Mouse (Mus musculus): ENCODE results near the gene Chd5.

The Chd5 gene

DNA sequence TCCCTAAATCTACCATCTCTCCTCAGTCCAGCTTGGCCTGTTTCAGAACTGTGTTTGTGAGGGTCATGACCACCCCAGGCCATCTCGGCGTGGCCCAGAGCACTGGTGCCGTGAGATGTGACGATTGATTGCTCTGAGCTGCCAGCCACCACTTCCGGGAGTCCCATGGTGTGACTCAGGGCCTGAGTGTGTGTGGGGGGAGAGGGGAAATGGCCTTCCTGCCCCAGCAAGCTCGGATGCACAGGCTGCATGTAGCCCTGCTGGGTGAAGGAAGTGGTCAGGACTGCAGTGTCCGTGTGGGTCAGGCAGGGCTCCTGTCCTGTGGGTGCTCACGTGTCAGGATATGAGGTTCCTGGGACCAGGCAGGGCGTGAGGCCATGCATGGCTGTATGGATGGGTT lies 23.7 kb downstream of the Chd5 start:
- ChIA-PET POLR2A (interaction anchor here in 2 of 4 experiments (0.7 to 5.0 kb wide), 10 partner anchors 9 to 62 kb away, joined by 3 to 32 read pairs (median 5); partner anchors contain the start of genes Chd5 (in 1 of the 2) and Rpl22 (in 1 of the 2)), CTCF (interaction anchor here in 3 of 4 experiments (0.8 to 1.5 kb wide), 4 partner anchors 23 to 224 kb away, joined by 3 to 5 read pairs (median 4); no protein-coding TSS in a partner anchor)

DNA sequence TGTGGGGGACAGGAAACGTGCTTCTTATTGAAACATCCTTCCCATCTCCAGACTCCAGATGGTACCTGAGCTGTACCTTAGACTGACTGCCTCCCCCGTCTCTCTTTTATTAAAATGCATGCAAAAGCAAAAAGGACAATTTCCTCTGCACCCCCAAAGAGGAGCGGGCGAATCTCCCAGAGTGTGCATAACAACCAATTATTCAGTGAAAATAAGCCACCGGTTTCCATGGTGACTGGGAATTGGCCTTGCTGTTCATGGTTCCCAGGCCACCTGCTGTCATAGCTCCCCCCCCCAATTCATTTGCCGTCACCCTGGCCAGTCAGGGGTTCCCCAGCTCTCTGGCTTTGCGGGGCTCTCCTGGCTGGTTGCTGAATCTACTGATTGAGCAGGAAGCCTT lies 26.8 kb downstream of the Chd5 start:
- POLR2A ChIA-PET: interaction anchor here in 3 of 4 experiments (0.7 to 2.6 kb wide), 5 partner anchors 10 to 77 kb away, joined by 3 to 12 read pairs (median 3); no protein-coding TSS in a partner anchor
- CTCF ChIA-PET: no interaction called here

DNA sequence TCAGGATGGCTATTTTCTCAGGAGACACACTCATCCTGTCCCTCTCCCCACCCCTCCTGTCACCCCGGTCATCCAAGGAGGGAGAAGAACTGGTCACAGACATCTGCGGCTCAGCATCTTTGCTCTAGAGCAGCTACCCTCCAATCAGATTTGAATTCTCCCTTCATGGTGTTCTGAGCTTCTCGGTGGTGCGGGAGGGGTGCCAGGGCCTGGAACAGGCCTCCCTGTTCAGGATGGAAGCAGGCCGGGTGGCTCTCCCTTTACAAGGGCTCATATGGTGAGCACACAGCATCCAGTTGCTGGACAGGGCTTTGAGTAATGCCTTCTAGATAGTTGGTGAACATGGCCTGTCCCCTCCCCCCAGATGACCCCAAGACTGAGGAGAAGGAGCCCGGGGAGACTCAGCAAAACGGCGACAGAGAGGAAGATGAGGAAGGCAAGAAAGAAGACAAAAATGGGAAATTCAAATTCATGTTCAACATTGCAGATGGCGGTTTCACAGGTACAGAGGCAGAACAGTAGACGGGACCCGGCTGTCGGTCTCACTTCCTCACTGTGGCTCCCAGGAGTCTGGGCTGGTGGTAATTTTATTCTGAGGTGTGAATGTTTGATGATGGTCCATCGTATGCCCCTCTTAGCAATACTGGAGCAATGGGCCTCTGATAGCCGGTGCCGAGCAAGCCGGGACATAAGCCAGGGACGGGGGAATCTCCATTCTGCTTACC lies 44.2 kb downstream of the Chd5 start:
- POLR2A ChIA-PET: interaction anchor here in 1 of 4 experiments (0.5 to 1.2 kb wide), 2 partner anchors 22 to 82 kb away, joined by 3 read pairs; no protein-coding TSS in a partner anchor
- CTCF ChIA-PET: interaction anchor here in 1 of 4 experiments (1.0 kb wide), 1 partner anchor 52 kb away, joined by 3 read pairs; no protein-coding TSS in a partner anchor

DNA sequence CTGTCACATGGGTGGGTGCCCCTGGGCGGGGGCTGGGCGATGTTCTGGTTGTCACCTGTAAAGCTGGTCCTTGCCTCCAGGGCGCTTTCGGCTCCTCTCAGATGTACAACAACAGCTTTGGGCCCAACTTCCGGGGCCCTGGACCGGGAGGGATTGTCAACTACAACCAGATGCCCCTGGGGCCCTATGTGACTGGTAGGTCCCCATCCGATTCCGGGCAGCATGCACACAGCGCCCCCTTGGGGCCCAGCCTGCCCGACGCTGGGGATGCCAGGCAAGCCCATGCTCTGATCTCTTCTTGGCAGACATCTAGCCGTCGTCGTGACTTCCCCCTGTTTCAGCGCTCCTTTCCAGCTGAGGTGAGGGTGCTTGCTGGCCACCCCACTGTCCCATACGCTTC lies 47.2 kb downstream of the Chd5 start:
- ChIA-PET POLR2A (interaction anchor here in 2 of 4 experiments (1.0 to 3.0 kb wide), 4 partner anchors 15 to 47 kb away, joined by 3 to 7 read pairs (median 3); partner anchors contain the start of gene Chd5 (in 1 of the 2)), CTCF (interaction anchor here (0.6 to 3.6 kb wide), 26 partner anchors 8 to 232 kb away, joined by 3 to 20 read pairs (median 4); partner anchors contain the start of genes Rnf207 (in 2 of the 4) and Acot7 (in 1 of the 4))

DNA sequence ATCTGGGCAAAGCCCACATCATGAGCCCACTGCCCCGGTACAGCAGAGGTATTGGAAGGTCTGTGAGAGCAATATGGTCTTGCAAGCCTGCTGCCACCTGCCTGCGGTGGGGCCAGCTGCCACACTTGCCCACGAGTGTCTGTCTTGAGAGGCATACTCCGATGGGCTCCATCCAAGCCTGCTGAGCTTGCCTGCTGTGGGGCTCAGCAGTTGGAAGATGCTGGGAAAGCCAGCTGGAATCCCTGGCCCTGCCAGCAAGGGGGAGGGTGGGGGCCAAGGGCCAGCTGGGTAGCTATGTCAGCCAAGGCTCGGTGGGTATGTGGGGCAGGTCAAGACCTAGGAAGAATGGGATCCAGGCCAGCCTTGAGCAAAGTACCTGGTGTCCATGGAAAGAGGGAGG lies 53.7 kb downstream of the Chd5 start:
- ChIA-PET CTCF (interaction anchor here (0.6 to 2.9 kb wide), 7 partner anchors 8 to 1429 kb away, joined by 3 to 13 read pairs (median 4); no protein-coding TSS in a partner anchor), POLR2A (interaction anchor here in 3 of 4 experiments (1.1 to 1.9 kb wide), 4 partner anchors 16 to 48 kb away, joined by 3 to 6 read pairs (median 3); no protein-coding TSS in a partner anchor)

DNA sequence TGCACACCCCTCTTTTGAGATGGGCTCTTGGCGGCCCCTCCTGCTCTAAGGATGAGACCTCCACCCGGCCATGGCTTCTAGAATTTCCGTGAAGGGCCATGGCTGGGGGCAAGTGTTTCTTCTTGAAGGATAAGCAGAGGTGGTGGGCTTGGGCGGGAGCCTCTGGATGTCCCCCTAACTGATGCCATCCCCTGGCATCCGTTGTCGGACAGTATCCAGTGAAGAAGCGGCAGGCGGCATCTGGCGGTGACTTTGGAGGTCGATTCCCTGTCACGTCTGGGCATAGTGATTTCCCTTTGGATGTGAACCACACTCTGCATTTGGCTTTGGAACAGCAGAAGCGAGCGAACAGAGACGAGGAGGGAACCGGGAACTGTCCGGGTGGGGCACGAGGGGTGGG lies 54.2 kb downstream of the Chd5 start:
- ChIA-PET POLR2A (interaction anchor here in 3 of 4 experiments (1.0 to 2.0 kb wide), 7 partner anchors 12 to 52 kb away, joined by 3 to 5 read pairs (median 3); no protein-coding TSS in a partner anchor), CTCF (interaction anchor here in 2 of 4 experiments (1.0 to 2.9 kb wide), 6 partner anchors 7 to 49 kb away, joined by 3 to 9 read pairs (median 5); no protein-coding TSS in a partner anchor)

DNA sequence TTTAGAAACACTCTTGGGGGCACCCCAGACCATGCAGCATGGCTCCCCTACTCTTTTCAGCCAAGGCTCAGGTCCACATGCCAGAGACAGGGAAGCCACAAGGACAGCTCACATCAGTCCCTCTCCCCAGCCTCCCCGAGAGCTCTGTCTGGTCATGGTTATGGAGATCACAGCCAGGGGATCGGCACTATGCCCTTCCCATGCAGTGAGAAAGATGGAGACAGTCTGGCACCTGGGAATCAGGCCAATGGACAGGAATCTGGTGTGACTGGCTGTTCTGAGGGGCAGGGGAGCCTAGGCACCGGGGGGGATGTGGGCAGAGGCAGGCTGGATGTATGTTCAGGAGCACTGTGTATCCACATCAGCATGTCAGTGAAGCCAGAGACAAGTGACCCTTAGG lies 60.5 kb downstream of the Chd5 start:
- CTCF ChIA-PET: interaction anchor here in 1 of 4 experiments (1.0 kb wide), 1 partner anchor 80 kb away, joined by 3 read pairs; the partner anchor contains the start of gene Rnf207
- POLR2A ChIA-PET: no interaction called here

DNA sequence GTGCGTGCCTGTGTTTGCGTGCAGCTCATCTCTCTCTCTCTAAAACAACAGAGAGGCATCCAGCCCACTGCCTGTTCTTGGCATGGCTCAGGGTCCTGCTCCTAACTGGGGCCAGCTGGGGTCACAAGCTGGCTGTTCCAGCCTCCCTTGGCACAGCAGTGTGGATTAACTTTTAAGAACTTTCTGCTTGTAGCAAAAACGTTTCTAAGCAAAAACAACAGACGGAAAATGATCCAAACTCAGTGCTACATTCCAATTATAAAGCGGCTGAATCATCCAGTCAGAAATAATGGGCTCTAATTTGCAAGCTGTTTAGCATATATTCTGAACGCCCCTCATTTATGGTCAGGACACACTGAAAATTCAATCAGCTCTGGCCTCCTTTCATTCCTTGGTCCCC lies 66.7 kb downstream of the Chd5 start:
- POLR2A ChIA-PET: interaction anchor here in 3 of 4 experiments (0.6 to 1.4 kb wide), 6 partner anchors 10 to 74 kb away, joined by 3 to 6 read pairs (median 3); no protein-coding TSS in a partner anchor
- CTCF ChIA-PET: interaction anchor here in 3 of 4 experiments (0.6 to 1.7 kb wide), 6 partner anchors 10 to 260 kb away, joined by 3 to 5 read pairs (median 4); no protein-coding TSS in a partner anchor

DNA sequence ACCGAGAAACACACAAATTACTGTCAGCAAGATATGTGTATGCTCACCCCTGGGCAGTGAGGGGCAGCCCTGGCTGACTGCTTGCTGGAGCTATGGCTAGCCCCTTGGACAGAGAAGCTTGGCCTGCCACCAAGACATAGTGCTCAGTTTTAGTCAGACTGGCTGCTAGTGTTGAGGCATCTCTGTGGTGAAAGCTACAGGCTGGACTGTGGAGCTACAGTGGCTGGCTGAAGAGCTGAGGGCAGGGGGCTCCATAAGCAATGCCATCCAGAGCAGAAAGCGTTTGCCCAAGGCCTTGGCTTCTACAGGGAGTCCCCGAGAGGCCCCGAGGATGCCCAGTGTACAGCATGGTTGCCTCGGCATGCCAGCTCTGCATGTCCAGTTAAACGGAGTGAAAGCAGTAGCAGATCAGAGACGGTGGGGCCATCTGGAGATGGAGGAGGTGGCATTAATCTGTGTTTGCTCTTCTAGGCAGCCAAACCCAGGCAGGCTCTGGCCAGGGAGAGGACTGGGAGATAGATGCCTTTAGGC lies 67.3 kb downstream of the Chd5 start:
- POLR2A ChIA-PET: interaction anchor here in 3 of 4 experiments (0.6 to 1.4 kb wide), 6 partner anchors 11 to 75 kb away, joined by 3 to 6 read pairs (median 3); no protein-coding TSS in a partner anchor
- CTCF ChIA-PET: interaction anchor here in 3 of 4 experiments (0.5 to 1.7 kb wide), 6 partner anchors 20 to 267 kb away, joined by 3 to 5 read pairs (median 4); no protein-coding TSS in a partner anchor

DNA sequence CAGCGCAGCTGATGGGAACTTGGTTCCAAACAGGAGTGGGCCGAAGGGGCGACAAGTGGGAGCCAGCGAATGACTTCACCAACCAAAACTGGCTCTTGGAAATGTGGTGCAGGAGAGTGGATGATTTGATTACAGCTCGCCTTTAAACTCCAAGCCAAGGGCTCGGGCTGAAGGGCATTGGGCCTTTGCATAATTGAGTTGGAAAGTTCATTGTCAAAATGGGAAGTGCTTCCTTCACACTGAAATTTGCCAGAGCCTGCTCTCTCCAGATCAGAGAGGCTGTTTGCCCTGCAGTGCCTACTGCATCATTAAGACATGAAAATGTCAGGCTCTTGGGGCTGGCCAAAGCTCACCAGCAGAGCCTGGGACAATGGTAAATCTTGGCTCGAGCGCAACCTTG lies 68.1 kb downstream of the Chd5 start:
- CTCF ChIA-PET: interaction anchor here in 3 of 4 experiments (0.5 to 1.7 kb wide), 3 partner anchors 23 to 74 kb away, joined by 3 to 5 read pairs (median 4); no protein-coding TSS in a partner anchor

DNA sequence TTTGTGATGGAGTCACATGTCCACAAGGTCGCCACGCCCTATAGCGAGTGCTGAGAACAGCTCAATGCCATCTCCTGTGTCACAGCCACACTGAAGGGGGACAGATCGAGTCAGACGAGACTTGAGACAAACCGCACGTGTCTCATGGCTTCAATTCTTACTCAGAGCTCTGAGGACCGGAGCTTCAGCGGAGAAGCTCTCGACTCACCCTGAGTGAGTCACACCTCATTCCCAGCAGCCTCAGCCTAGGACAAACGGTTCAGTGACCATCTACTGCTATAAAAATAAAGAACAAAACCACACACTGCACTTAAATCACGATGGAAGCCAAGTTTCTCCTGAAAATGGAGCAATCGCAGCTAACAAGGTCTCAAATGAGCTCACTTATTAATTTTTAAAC lies 72.5 kb downstream of the Chd5 start:
- ChIA-PET POLR2A (interaction anchor here in 2 of 4 experiments (0.6 to 1.7 kb wide), 5 partner anchors 9 to 104 kb away, joined by 3 to 5 read pairs (median 3); no protein-coding TSS in a partner anchor), CTCF (interaction anchor here in 3 of 4 experiments (0.6 to 2.9 kb wide), 8 partner anchors 14 to 199 kb away, joined by 3 to 14 read pairs (median 4); no protein-coding TSS in a partner anchor)

More for the DNA sequence above, 68.1 kb downstream of the Chd5 start:
- POLR2A ChIA-PET: interaction anchor here in 1 of 4 experiments (0.7 to 1.4 kb wide), 2 partner anchors 13 to 67 kb away, joined by 3 read pairs; no protein-coding TSS in a partner anchor

DNA sequence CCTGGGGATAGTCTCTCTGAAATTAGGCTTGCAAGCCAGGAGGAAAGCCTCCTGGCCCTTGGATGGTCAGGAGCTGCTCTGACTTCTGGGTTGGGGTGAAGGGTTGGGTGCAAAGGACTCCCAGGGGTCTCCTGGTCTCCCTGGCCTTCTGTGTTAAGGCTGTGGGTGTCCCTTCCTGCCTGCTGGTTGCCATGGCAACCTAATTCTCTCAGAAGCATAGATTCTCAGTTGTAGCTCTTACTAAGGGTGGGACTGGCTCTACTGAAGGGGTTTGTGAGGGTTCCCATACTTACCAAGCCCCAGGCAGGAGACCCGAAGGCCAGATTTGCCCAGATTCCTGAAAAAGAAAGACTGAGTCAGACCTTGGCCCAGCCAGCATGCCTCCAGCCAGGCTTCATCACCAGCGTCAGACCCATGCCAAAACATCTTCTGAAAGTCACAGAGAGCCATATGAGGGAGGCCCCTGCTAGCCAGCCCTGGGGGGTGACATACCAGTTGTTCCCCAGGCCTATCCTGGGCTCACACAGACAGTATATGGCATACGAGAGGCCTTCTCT lies 74.2 kb downstream of the Chd5 start:
- ChIA-PET CTCF (interaction anchor here in 2 of 4 experiments (0.5 to 1.6 kb wide), 3 partner anchors 9 to 22 kb away, joined by 3 read pairs; no protein-coding TSS in a partner anchor), POLR2A (no interaction called here)

DNA sequence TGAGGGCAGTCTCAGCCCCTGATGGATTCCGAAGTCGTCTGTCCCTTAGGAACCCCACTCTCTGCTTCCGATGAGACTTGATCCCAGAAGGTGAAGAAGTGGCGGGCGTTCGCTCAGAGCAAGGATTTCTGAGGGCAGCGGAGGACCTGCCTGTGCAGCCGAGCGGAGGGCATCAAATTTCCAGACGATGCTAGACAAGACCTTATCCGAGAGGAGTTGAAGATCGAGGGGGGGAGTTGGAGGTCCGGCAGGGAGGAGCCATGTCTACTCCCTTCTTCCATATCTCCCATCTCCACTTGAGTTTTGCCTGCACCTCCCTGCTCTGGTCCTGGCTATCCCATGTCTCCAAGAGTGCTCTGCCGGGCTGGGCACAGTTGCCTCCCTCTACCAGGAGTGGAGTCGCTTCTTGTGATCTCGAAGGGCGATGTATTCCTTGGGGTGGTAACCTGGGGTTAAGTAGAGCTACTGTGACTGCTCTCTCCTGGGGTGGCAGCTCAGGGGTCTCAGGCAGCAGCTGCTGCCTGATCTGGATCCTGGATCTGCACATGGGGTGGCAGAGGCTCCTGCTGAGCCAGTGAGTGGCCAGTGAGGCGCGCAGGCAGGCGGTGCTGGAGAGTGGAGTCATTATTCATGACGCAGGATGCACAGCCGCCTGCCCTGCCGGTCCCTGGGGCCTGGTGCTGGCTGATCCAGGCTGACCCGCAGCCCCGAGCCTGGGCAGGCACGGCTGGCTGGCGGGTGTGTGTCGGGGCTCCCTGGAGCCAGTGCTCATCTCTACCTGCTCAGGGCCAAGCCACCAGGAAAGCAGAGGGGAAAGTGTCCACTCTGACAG lies 80.0 kb downstream of the Chd5 start:
- POLR2A ChIA-PET: interaction anchor here in 1 of 4 experiments (0.6 to 1.1 kb wide), 2 partner anchors 156 to 177 kb away, joined by 3 read pairs; no protein-coding TSS in a partner anchor
- CTCF ChIA-PET: interaction anchor here in 1 of 4 experiments (0.6 kb wide), 1 partner anchor 78 kb away, joined by 4 read pairs; no protein-coding TSS in a partner anchor

DNA sequence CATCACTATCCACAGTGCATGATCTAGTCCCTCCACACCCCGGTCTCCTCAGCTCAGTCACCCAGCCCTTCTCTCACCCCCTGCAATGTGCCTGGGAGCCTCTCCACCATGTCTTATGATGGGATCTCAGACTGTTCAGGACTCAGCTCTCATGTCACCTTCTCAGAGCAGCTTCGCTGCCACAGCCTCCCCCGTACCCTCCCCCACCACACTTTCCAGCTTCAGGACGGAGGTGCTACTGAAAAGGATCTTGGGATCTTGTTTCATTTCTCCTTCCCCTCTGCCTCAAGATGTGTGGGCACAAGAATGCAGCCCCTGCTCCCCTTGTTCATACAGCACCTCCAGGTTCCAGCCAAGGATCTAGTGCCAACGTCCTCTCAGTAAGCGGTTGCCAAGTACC lies 85.1 kb downstream of the Chd5 start:
- CTCF ChIA-PET: interaction anchor here (0.5 to 3.9 kb wide), 9 partner anchors 9 to 269 kb away, joined by 3 to 45 read pairs (median 9); no protein-coding TSS in a partner anchor

DNA sequence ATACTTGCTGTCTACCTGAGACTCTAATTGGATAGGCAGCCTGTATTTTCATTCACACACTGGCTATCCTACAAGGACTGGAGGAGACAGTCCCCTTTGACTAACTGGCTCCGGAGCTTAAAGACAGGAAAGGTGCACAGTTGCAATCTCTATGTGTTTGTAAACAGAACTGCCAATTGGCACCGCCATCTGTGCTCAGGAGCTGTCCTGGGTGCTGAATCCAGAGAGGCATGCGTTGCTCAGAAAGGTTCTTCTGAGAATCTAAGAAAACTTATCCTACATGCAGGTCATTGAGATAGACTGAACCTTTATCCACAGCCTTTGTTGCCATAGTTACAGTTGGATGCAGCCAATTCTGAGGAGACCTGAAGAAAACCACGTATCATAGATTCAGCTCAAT lies 85.9 kb downstream of the Chd5 start:
- CTCF ChIA-PET: interaction anchor here (0.6 to 3.9 kb wide), 27 partner anchors 10 to 304 kb away, joined by 3 to 45 read pairs (median 6); partner anchors contain the start of gene Rpl22 (in 1 of the 4)

More for the DNA sequence above, 85.1 kb downstream of the Chd5 start:
- POLR2A ChIA-PET: interaction anchor here in 1 of 4 experiments (1.1 to 1.2 kb wide), 2 partner anchors 61 to 73 kb away, joined by 3 read pairs; no protein-coding TSS in a partner anchor

DNA sequence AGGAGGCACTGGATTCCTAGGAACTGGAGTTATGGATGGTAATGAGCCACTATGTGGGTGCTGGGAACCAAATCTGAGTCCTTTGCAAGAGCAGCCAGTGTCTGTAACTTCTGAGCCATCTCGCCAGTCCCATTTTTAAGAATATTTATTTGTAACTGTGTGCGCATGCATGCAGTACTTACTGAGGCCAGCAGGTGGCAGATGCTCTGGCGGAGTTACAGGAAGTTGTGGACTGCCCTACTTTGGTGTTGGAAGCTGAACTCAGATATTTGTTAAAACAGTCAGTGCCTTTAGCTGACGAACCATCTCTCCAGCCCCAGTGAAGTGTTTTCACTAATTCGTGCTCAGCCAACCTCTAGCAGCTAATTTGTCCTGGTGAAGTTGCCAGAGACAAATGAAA lies 86.5 kb downstream of the Chd5 start:
- ChIA-PET CTCF (interaction anchor here (0.6 to 3.9 kb wide), 48 partner anchors 8 to 1094 kb away, joined by 3 to 45 read pairs (median 4); partner anchors contain the start of genes Rnf207 (in 1 of the 4) and Rpl22 (in 1 of the 4)), POLR2A (interaction anchor here (0.5 to 2.1 kb wide), 11 partner anchors 10 to 163 kb away, joined by 3 to 6 read pairs (median 4); partner anchors contain the start of gene Rpl22 (in 2 of the 4))

More for the DNA sequence above, 85.9 kb downstream of the Chd5 start:
- POLR2A ChIA-PET: interaction anchor here in 3 of 4 experiments (0.5 to 2.1 kb wide), 8 partner anchors 20 to 1761 kb away, joined by 3 to 6 read pairs (median 4); partner anchors contain the start of gene Rpl22 (in 1 of the 3)

All from embryonic stem cell, embryonic (primary cell).